Mouse (Mus musculus) brain, embryonic 14.5 days (tissue): ENCODE measurements around the gene Fam43b.

Source experiments
- CTCF ChIP-seq: fragments of 200-500 bp; IDR thresholded peaks from 2 replicates; pipeline ENCODE4 v1.5.1; 2012; ENCODE audit warnings: inconsistent platforms, mild to moderate bottlenecking, moderate library complexity, borderline replicate concordance; ENCODE audit not compliant: insufficient read depth, insufficient read length; ENCODE audit errors: extremely low read depth
- POLR2A ChIP-seq: fragments of 200-500 bp; IDR thresholded peaks from 2 replicates; pipeline ENCODE4 v1.6.1; 2012; ENCODE audit warnings: mild to moderate bottlenecking, inconsistent platforms, borderline replicate concordance; ENCODE audit not compliant: poor library complexity, insufficient read depth, insufficient read length, severe bottlenecking; ENCODE audit errors: extremely low read depth

DNA sequence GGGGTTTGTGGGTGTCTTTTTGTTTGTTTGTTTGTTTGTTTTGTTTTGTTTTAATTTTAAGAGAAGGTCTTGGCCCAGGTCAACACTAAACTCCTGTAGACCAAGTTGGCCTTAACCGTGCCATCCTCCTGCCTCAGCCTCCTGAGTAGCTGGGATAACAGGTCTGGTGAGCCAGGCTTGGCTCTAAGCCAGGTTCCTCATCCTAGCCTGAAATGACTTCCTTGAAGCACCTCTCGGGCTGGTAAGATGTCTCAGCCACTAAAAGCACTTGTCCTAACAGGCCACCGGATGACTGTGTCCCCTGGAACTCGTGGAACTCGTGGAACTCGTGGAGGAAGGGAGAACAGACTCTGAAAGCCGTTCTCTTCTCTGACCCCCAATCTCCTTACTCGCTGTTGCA is 40.2 kb downstream of the Fam43b start:
- no peak for TF ChIP-seq CTCF
- no peak for TF ChIP-seq POLR2A
